Mouse (Mus musculus): ENCODE data around the gene Pfkp. TPM values are rescaled to one million over a fixed set of nuclear protein-coding genes. Genes with fewer than 3 reads are reported as not detected.

Pfkp gene
- polyA plus RNA-seq, 1 experiment: 225 TPM

- TF ChIP-seq CTCF (IDR thresholded peaks at IDR 0.05; ENCODE audit: extremely low read depth, insufficient read depth, low read length) (no peak), POLR2A (IDR thresholded peaks at IDR 0.05; ENCODE audit: extremely low read depth, insufficient read depth, low read length) (no peak)
- peaks cover 1% of the 10 kb centered on the region; the same call in 1 of the 2 replicates for H3K4me1 ChIP-seq (ENCODE audit: control insufficient read depth, insufficient read depth, low read length)
- H3K4me3 ChIP-seq (ENCODE audit: insufficient read depth, low read length): no peak overlapping the region
- H3K27ac ChIP-seq (ENCODE audit: insufficient read depth, low read length): no peak overlapping the region
Observed at GRCm38 (mm10) chr13:6590846-6591245, 57.7 kb downstream of the Pfkp start.

- Histone ChIP-seq H3K4me3 (ENCODE audit: insufficient read depth, low read length) (no peak overlapping the region), H3K4me1 (ENCODE audit: control insufficient read depth, insufficient read depth, low read length) (peaks cover 1% of the 10 kb centered on the region; the same call in 1 of the 2 replicates), H3K27ac (ENCODE audit: insufficient read depth, low read length) (no peak overlapping the region)
- TF ChIP-seq POLR2A (IDR thresholded peaks at IDR 0.05; ENCODE audit: extremely low read depth, insufficient read depth, low read length) (no peak), CTCF (IDR thresholded peaks at IDR 0.05; ENCODE audit: extremely low read depth, insufficient read depth, low read length) (0 out of 2 replicates have a peak, but pooled peaks have one; percentile 1)
Observed at GRCm38 (mm10) chr13:6586009-6586408, 62.6 kb downstream of the Pfkp start.

- TF ChIP-seq CTCF (IDR thresholded peaks at IDR 0.05; ENCODE audit: extremely low read depth, insufficient read depth, low read length) (no peak), POLR2A (IDR thresholded peaks at IDR 0.05; ENCODE audit: extremely low read depth, insufficient read depth, low read length) (no peak)
Observed at GRCm38 (mm10) chr13:6583499-6584125, 65.0 kb downstream of the Pfkp start.

GRCm38 (mm10) chr13:6575920-6576509 is 72.6 kb downstream of the Pfkp start:
- TF ChIP-seq POLR2A (IDR thresholded peaks at IDR 0.05; ENCODE audit: extremely low read depth, insufficient read depth, low read length) (no peak), CTCF (IDR thresholded peaks at IDR 0.05; ENCODE audit: extremely low read depth, insufficient read depth, low read length) (peak; percentile 54)
- Histone ChIP-seq H3K4me1 (ENCODE audit: control insufficient read depth, insufficient read depth, low read length) (no peaks in the 10 kb centered on the region; the same call in 1 of the 2 replicates), H3K27ac (ENCODE audit: insufficient read depth, low read length) (no peak overlapping the region), H3K4me3 (ENCODE audit: insufficient read depth, low read length) (no peak overlapping the region)

More at GRCm38 (mm10) chr13:6583499-6584125, 65.0 kb downstream of the Pfkp start:
- Histone ChIP-seq H3K27ac (ENCODE audit: insufficient read depth, low read length) (no peak overlapping the region), H3K4me3 (ENCODE audit: insufficient read depth, low read length) (no peak overlapping the region), H3K4me1 (ENCODE audit: control insufficient read depth, insufficient read depth, low read length) (peaks cover 1% of the 10 kb centered on the region; the same call in 1 of the 2 replicates)

GRCm38 (mm10) chr13:6565571-6565970 is 83.0 kb downstream of the Pfkp start:
- TF ChIP-seq CTCF (IDR thresholded peaks at IDR 0.05; ENCODE audit: extremely low read depth, insufficient read depth, low read length) (no peak), POLR2A (IDR thresholded peaks at IDR 0.05; ENCODE audit: extremely low read depth, insufficient read depth, low read length) (no peak)
- H3K4me3 ChIP-seq (ENCODE audit: insufficient read depth, low read length): no peak overlapping the region
- H3K27ac ChIP-seq (ENCODE audit: insufficient read depth, low read length): no peak overlapping the region
- H3K4me1 ChIP-seq (ENCODE audit: control insufficient read depth, insufficient read depth, low read length): peaks cover 1% of the 10 kb centered on the region; the same call in 1 of the 2 replicates

- TF ChIP-seq CTCF (IDR thresholded peaks at IDR 0.05; ENCODE audit: extremely low read depth, insufficient read depth, low read length): no peak
- TF ChIP-seq POLR2A (IDR thresholded peaks at IDR 0.05; ENCODE audit: extremely low read depth, insufficient read depth, low read length): no peak
- no peak overlapping the region for H3K4me3 ChIP-seq (ENCODE audit: insufficient read depth, low read length)
- no peak overlapping the region for H3K27ac ChIP-seq (ENCODE audit: insufficient read depth, low read length)
- no peaks in the 10 kb centered on the region for H3K4me1 ChIP-seq (ENCODE audit: control insufficient read depth, insufficient read depth, low read length)
Observed at GRCm38 (mm10) chr13:6562409-6562808, 86.2 kb downstream of the Pfkp start.

GRCm38 (mm10) chr13:6557771-6558170 is 90.8 kb downstream of the Pfkp start:
- TF ChIP-seq CTCF (IDR thresholded peaks at IDR 0.05; ENCODE audit: extremely low read depth, insufficient read depth, low read length): no peak
- no peak for TF ChIP-seq POLR2A (IDR thresholded peaks at IDR 0.05; ENCODE audit: extremely low read depth, insufficient read depth, low read length)
- Histone ChIP-seq H3K4me3 (ENCODE audit: insufficient read depth, low read length) (no peak overlapping the region), H3K27ac (ENCODE audit: insufficient read depth, low read length) (no peak overlapping the region), H3K4me1 (ENCODE audit: control insufficient read depth, insufficient read depth, low read length) (no peaks in the 10 kb centered on the region)

GRCm38 (mm10) chr13:6555656-6556055 is 92.9 kb downstream of the Pfkp start:
- Histone ChIP-seq H3K4me1 (ENCODE audit: control insufficient read depth, insufficient read depth, low read length) (no peaks in the 10 kb centered on the region), H3K4me3 (ENCODE audit: insufficient read depth, low read length) (no peak overlapping the region), H3K27ac (ENCODE audit: insufficient read depth, low read length) (no peak overlapping the region)
- no peak for TF ChIP-seq POLR2A (IDR thresholded peaks at IDR 0.05; ENCODE audit: extremely low read depth, insufficient read depth, low read length)
- TF ChIP-seq CTCF (IDR thresholded peaks at IDR 0.05; ENCODE audit: extremely low read depth, insufficient read depth, low read length): no peak

GRCm38 (mm10) chr13:6553708-6554107 is 94.9 kb downstream of the Pfkp start:
- Histone ChIP-seq H3K4me3 (ENCODE audit: insufficient read depth, low read length) (no peak overlapping the region), H3K27ac (ENCODE audit: insufficient read depth, low read length) (no peak overlapping the region), H3K4me1 (ENCODE audit: control insufficient read depth, insufficient read depth, low read length) (no peaks in the 10 kb centered on the region)
- TF ChIP-seq CTCF (IDR thresholded peaks at IDR 0.05; ENCODE audit: extremely low read depth, insufficient read depth, low read length): no peak
- TF ChIP-seq POLR2A (IDR thresholded peaks at IDR 0.05; ENCODE audit: extremely low read depth, insufficient read depth, low read length): no peak
